Comparison of ENCODE assay signal across 25 mouse cellular contexts in genomic region chr9:52186296-52186941, GRCm38 (mm10). TPM values are rescaled to one million over a fixed set of nuclear protein-coding genes. Genes with fewer than 3 reads are reported as not detected.
A peak's percentile ranks its signal among the peaks of the same experiment; 100 is the strongest.
DNase-seq lines count a peak whose midpoint lies in the region; ATAC-seq and TF ChIP-seq lines count a peak whose summit lies in the region.
"Had no signal": no experiment of that assay in that cellular context is flagged by ENCODE, and none has a peak within 500 bp of the region (broad histone marks: within the 10 kb centered on the region; RNA-seq: fewer than 3 reads in every experiment).

No protein-coding gene starts in this region.

- no peak overlapping the region for H3K4me3 ChIP-seq in kidney, adult 2 months (ENCODE audit: insufficient read depth, low read depth, low read length)
- H3K4me3 ChIP-seq in CH12.LX (replicated peaks in 1 of 3; ENCODE audit: low read depth in 2 of 3, low read length in 2 of 3, poor library complexity in 1 of 3): no peak overlapping the region
- no peak overlapping the region for H3K4me3 ChIP-seq in intestine, embryonic 16.5 days (ENCODE audit: low read length)
- H3K4me3 ChIP-seq in layer of hippocampus, adult 2 months: no peak overlapping the region
- H3K4me3 ChIP-seq: forebrain, embryonic 13.5 days; gastrocnemius, adult 2 months; heart, embryonic 10.5 days; heart, embryonic 15.5 days; hindbrain, embryonic 13.5 days had no signal

- WGBS in kidney, adult 2 months: 37% methylated on average over 3 of the region's 3 CpGs
- 26% methylated on average over 3 of the region's 3 CpGs for WGBS in intestine, embryonic 16.5 days

- no peaks in the 10 kb centered on the region for H3K36me3 ChIP-seq in kidney, adult 2 months (ENCODE audit: control insufficient read depth, insufficient read depth, low read length)
- H3K36me3 ChIP-seq in CH12.LX (replicated peaks in 1 of 2; ENCODE audit: control insufficient read depth in 1 of 2, insufficient read depth in 1 of 2, low read length in 1 of 2): no peaks in the 10 kb centered on the region
- H3K36me3 ChIP-seq in intestine, embryonic 16.5 days (ENCODE audit: control insufficient read depth, insufficient read depth, low read length): no peaks in the 10 kb centered on the region
- H3K36me3 ChIP-seq: heart, embryonic 10.5 days; heart, embryonic 15.5 days; hindbrain, embryonic 13.5 days had no signal

- TF ChIP-seq CTCF in kidney, adult 2 months (conservative IDR thresholded peaks at IDR 0.05; ENCODE audit: insufficient read depth, insufficient read length, low read depth, low read length): no peak
- TF ChIP-seq CTCF in CH12.LX (conservative IDR thresholded peaks at IDR 0.05 in 1 of 2, IDR thresholded peaks at IDR 0.05 in 1 of 2; ENCODE audit: low read depth in 2 of 2, low read length in 2 of 2): no peak
- TF ChIP-seq CTCF in layer of hippocampus, adult 2 months (conservative IDR thresholded peaks at IDR 0.05): no peak

- dilution Hi-C loops in CH12.LX (cut with MboI; ENCODE audit: extremely low pct_ligation_motif_present, extremely low pct_unique_long_range_greater_than_20kb, low sequenced_read_pairs): loop anchor here (25.0 kb wide), 1 partner anchor 101 kb away; no protein-coding TSS in a partner anchor

- H3K4me2 ChIP-seq in CH12.LX (ENCODE audit: insufficient read depth, low read depth, poor library complexity, severe bottlenecking): no peak overlapping the region
- no peak overlapping the region for H3K4me2 ChIP-seq in intestine, embryonic 16.5 days (ENCODE audit: low read depth, low read length)
- H3K4me2 ChIP-seq: forebrain, embryonic 13.5 days; heart, embryonic 15.5 days; hindbrain, embryonic 13.5 days had no signal

- no peaks in the 10 kb centered on the region for H3K79me2 ChIP-seq in CH12.LX (replicated peaks; ENCODE audit: control insufficient read depth, extremely low read depth, insufficient read depth, poor library complexity, severe bottlenecking)

- peaks cover 5% of the 10 kb centered on the region for H3K9me3 ChIP-seq in CH12.LX (replicated peaks; ENCODE audit: low read length)
- no peaks in the 10 kb centered on the region for H3K9me3 ChIP-seq in intestine, embryonic 16.5 days (ENCODE audit: control insufficient read depth, low read length)
- H3K9me3 ChIP-seq: heart, embryonic 10.5 days; heart, embryonic 15.5 days had no signal

- DNase-seq in embryo, embryonic 10.5 days (ENCODE audit: low spot score): peak; percentile 14
- DNase-seq in embryo, embryonic 9.5 days (ENCODE audit: extremely low spot score): no peak
- peak; percentile 56 for DNase-seq in kidney, adult 2 months
- no peak for DNase-seq in kidney, postnatal 36 days
- no peak for DNase-seq in CH12.LX (ENCODE audit: extremely low read depth)
- no peak for DNase-seq in layer of hippocampus, adult 2 months (ENCODE audit: low spot score in 2 of 2)
- DNase-seq in frontal cortex, postnatal 36 days (ENCODE audit: low spot score in 2 of 2): no peak
- DNase-seq: adrenal gland, adult 2 months; adrenal gland, postnatal 25 days; B cell, adult 2 months; cerebellum, adult 18-20 months; cerebellum, adult 9-11 months; embryo, embryonic 11 days; forebrain, postnatal 0 days; gastrocnemius, adult 2 months; gastrocnemius, postnatal 36 days; heart, adult 18-20 months; heart, postnatal 14 days had no signal

- no peak for TF ChIP-seq POLR2A in kidney, adult 2 months (IDR thresholded peaks at IDR 0.05; ENCODE audit: low read depth, low read length)
- TF ChIP-seq POLR2A in CH12.LX (IDR thresholded peaks at IDR 0.05; ENCODE audit: low read depth, low read length): no peak

- H3K4me1 ChIP-seq in kidney, adult 2 months (ENCODE audit: control insufficient read depth, insufficient read depth, low read length): peaks cover 6% of the 10 kb centered on the region; the same call in 1 of the 2 replicates
- peaks cover 15 to 32% of the 10 kb centered on the region in 2 experiments; a peak in 3 of 4 replicates for H3K4me1 ChIP-seq in CH12.LX (ENCODE audit: control insufficient read depth in 1 of 2, insufficient read depth in 2 of 2)
- H3K4me1 ChIP-seq in intestine, embryonic 16.5 days (ENCODE audit: control insufficient read depth, insufficient read depth, low read length): no peaks in the 10 kb centered on the region
- H3K4me1 ChIP-seq: heart, embryonic 15.5 days had no signal

- no peak for TF ChIP-seq EP300 in CH12.LX (IDR thresholded peaks at IDR 0.05; ENCODE audit: low read length)

- no peaks in the 10 kb centered on the region for H3K27me3 ChIP-seq in kidney, adult 2 months (replicated peaks; ENCODE audit: control insufficient read depth, insufficient read depth, low read length)
- no peaks in the 10 kb centered on the region for H3K27me3 ChIP-seq in CH12.LX (replicated peaks)
- no peaks in the 10 kb centered on the region for H3K27me3 ChIP-seq in intestine, embryonic 16.5 days (replicated peaks; ENCODE audit: control insufficient read depth, insufficient read depth, low read length)
- H3K27me3 ChIP-seq: forebrain, embryonic 13.5 days; heart, embryonic 15.5 days; hindbrain, embryonic 13.5 days had no signal

- H3K27ac ChIP-seq in kidney, adult 2 months (ENCODE audit: insufficient read depth, low read depth, low read length): peak overlapping the region; percentile 86
- no peak overlapping the region for H3K27ac ChIP-seq in CH12.LX (ENCODE audit: insufficient read depth, low read depth)
- no peak overlapping the region for H3K27ac ChIP-seq in intestine, embryonic 16.5 days (ENCODE audit: low read length)
- H3K27ac ChIP-seq in layer of hippocampus, adult 2 months: no peak overlapping the region
- H3K27ac ChIP-seq: forebrain, embryonic 13.5 days; gastrocnemius, adult 2 months; heart, embryonic 10.5 days; heart, embryonic 15.5 days; hindbrain, embryonic 13.5 days; hindbrain, postnatal 0 days had no signal

- H3K9ac ChIP-seq in CH12.LX (ENCODE audit: insufficient read depth, low read depth): no peak overlapping the region
- H3K9ac ChIP-seq in intestine, embryonic 16.5 days (ENCODE audit: low read depth, low read length): no peak overlapping the region
- H3K9ac ChIP-seq: forebrain, embryonic 13.5 days; forebrain, postnatal 0 days; heart, embryonic 15.5 days; hindbrain, embryonic 13.5 days had no signal

- no peak for TF ChIP-seq RAD21 in CH12.LX (IDR thresholded peaks at IDR 0.05; ENCODE audit: low read depth, low read length)

- in situ Hi-C loops in CH12.LX (cut with MboI; ENCODE audit: low pct_ligation_motif_present, low pct_unique_long_range_greater_than_20kb, low sequenced_read_pairs): no loop called here

- peak; percentile 68 for ATAC-seq in intestine, embryonic 16.5 days
- ATAC-seq: CD4-positive, CD25-positive, alpha-beta regulatory T cell, adult 4 months; forebrain, embryonic 13.5 days; forebrain, postnatal 0 days; hindbrain, postnatal 0 days had no signal

TF ChIP-seq in CH12.LX, 34 proteins besides CTCF, POLR2A, EP300 and RAD21:
- no peak for TF ChIP-seq TBP (conservative IDR thresholded peaks at IDR 0.05; ENCODE audit: low read depth, low read length)
- TF ChIP-seq MAFK (IDR thresholded peaks at IDR 0.05; ENCODE audit: insufficient replicate concordance, low read length): peak; percentile 94

RNA-seq across cellular contexts. Expression of gene Zc3h12c, which starts 18.0 kb away (rescaled TPM):
- 6.0 and 6.3 TPM in 2 replicates for polyA plus RNA-seq in kidney, adult 2 months (2012; rRNA removed)
- total RNA-seq in CH12.LX (2012; rRNA removed) (11.2 and 13.0 TPM in 2 replicates), CH12.LX (2014; rRNA removed) (21.7 and 22.4 TPM in 2 replicates)
- polyA plus RNA-seq in CH12.LX (2012; ENCODE audit: insufficient read length, low read depth): 30.8 and 36.1 TPM in 2 replicates
- polyA plus RNA-seq in intestine, embryonic 16.5 days (2015; fragmentation: Nextera tagmentation; extraction: Ambion mirVana): 1.0 and 1.2 TPM in 2 replicates
- 10 to 100 TPM; 11.5 to 11.8 TPM for total RNA-seq in layer of hippocampus, adult 2 months (2021)

Comparison
In these comparisons a context has a peak if more than half of its experiments do, and no peak if none do; other contexts are left out.
1. DNase-seq: peak in embryo, embryonic 10.5 days (single experiment) and kidney, adult 2 months (single experiment); none in embryo, embryonic 9.5 days (single experiment), kidney, postnatal 36 days (0 of 2), CH12.LX (single experiment), layer of hippocampus, adult 2 months (0 of 2) and frontal cortex, postnatal 36 days (0 of 2).